Mouse (Mus musculus) heart, embryonic 15.5 days (tissue): ENCODE measurements around the gene 1700023F06Rik. TPM values are rescaled to one million over a fixed set of nuclear protein-coding genes. Genes with fewer than 3 reads are reported as not detected.

Experiments
- ATAC-seq: fragments of 200-750 bp; cut with Nextera tagmentation; replicated peaks from 2 replicates; pipeline ENCODE4 v1.8.0; 2017; ENCODE audit warnings: low read depth, moderate TSS enrichment; ENCODE audit not compliant: insufficient number of reproducible peaks, insufficient read depth, low FRiP score
- H3K27ac ChIP-seq: fragments of 300-500 bp; sonication (generic); 2 replicates; pipeline ENCODE4 v1.5.1; 2015; ENCODE audit warnings: mild to moderate bottlenecking, inconsistent platforms
- H3K27me3 ChIP-seq: fragments of 300-500 bp; sonication (generic); 2 replicates; pipeline ENCODE4 v1.6.1; 2015; ENCODE audit warnings: inconsistent platforms
- H3K36me3 ChIP-seq: fragments of 300-500 bp; sonication (generic); 2 replicates; pipeline ENCODE4 v1.6.1; 2015; ENCODE audit warnings: mild to moderate bottlenecking, inconsistent platforms
- H3K4me1 ChIP-seq: fragments of 300-500 bp; sonication (generic); replicated peaks from 2 replicates; pipeline ENCODE4 v1.6.1; 2015; ENCODE audit warnings: inconsistent platforms
- H3K4me2 ChIP-seq: fragments of 300-500 bp; sonication (generic); 2 replicates; pipeline ENCODE4 v1.6.1; 2015; ENCODE audit warnings: inconsistent platforms, mild to moderate bottlenecking, moderate library complexity
- H3K4me3 ChIP-seq: fragments of 300-500 bp; sonication (generic); 2 replicates; pipeline ENCODE4 v1.5.1; 2015; ENCODE audit warnings: mild to moderate bottlenecking, inconsistent platforms
- H3K9ac ChIP-seq: fragments of 300-500 bp; sonication (generic); 2 replicates; pipeline ENCODE4 v1.6.1; 2015; ENCODE audit warnings: mild to moderate bottlenecking, inconsistent platforms
- H3K9me3 ChIP-seq: fragments of 300-500 bp; sonication (generic); replicated peaks from 2 replicates; pipeline ENCODE4 v1.6.1; 2016; ENCODE audit warnings: inconsistent platforms
- WGBS: fragments of 180-500 bp; shearing (Covaris S2); methylation state at CpG from one replicate; pipeline ENCODE4 v1.1.7; 2015; ENCODE audit warnings: mixed read lengths; 5-methylcytosine and 5-hydroxymethylcytosine counted together
- polyA plus RNA-seq: library from polyadenylated mRNA; unstranded; fragments of >200 nt; fragmentation: Nextera tagmentation; extraction: Ambion mirVana; gene quantifications from 2 replicates; pipeline ENCODE4 v1.2.1, GENCODE M21; 2015

The 1700023F06Rik gene
- polyA plus RNA-seq, 1 experiment from 2014 or later, result 0.18 TPM

- no peak overlapping the region for H3K4me2 ChIP-seq
- H3K27me3 ChIP-seq, result no peaks in the 10 kb centered on the region
- H3K4me3 ChIP-seq, result no peak overlapping the region
- 25% methylated on average over 7 of the region's 7 CpGs for WGBS
- H3K36me3 ChIP-seq, result peaks cover 25% of the 10 kb centered on the region
- no peak overlapping the region for H3K9ac ChIP-seq
- H3K9me3 ChIP-seq, result no peaks in the 10 kb centered on the region
- ATAC-seq, result peak; percentile 25; the same call in 1 of the 2 replicates
- peaks cover 34% of the 10 kb centered on the region for H3K4me1 ChIP-seq
- peak overlapping the region; percentile 26 for H3K27ac ChIP-seq
Measured at GRCm38 (mm10) chr11:103240740-103241139, 32.4 kb upstream of the 1700023F06Rik start.

GRCm38 (mm10) chr11:103237757-103238156, 29.4 kb upstream of the 1700023F06Rik start:
- 66% methylated on average over 9 of the region's 9 CpGs for WGBS
- no peak for ATAC-seq
- peaks cover 18% of the 10 kb centered on the region for H3K4me1 ChIP-seq

GRCm38 (mm10) chr11:103236903-103237302, 28.5 kb upstream of the 1700023F06Rik start:
- Histone ChIP-seq H3K4me2 (no peak overlapping the region), H3K27ac (no peak overlapping the region; the same call in 1 of the 2 replicates), H3K4me1 (peaks cover 18% of the 10 kb centered on the region), H3K9me3 (no peaks in the 10 kb centered on the region), H3K9ac (no peak overlapping the region), H3K4me3 (no peak overlapping the region), H3K36me3 (peaks cover 25% of the 10 kb centered on the region), H3K27me3 (no peaks in the 10 kb centered on the region)
- WGBS, result 60% methylated on average over 10 of the region's 10 CpGs
- no peak; the same call in 1 of the 2 replicates for ATAC-seq

More at GRCm38 (mm10) chr11:103237757-103238156, 29.4 kb upstream of the 1700023F06Rik start:
- Histone ChIP-seq H3K36me3 (peaks cover 25% of the 10 kb centered on the region), H3K4me3 (no peak overlapping the region), H3K9ac (no peak overlapping the region), H3K4me2 (no peak overlapping the region), H3K9me3 (no peaks in the 10 kb centered on the region), H3K27me3 (no peaks in the 10 kb centered on the region), H3K27ac (no peak overlapping the region)

- peaks cover 17% of the 10 kb centered on the region for H3K4me1 ChIP-seq
- no peaks in the 10 kb centered on the region for H3K27me3 ChIP-seq
- peaks cover 25% of the 10 kb centered on the region for H3K36me3 ChIP-seq
- ATAC-seq, result no peak
- no peaks in the 10 kb centered on the region for H3K9me3 ChIP-seq
- WGBS, result 81% methylated on average over 6 of the region's 6 CpGs
- H3K4me3 ChIP-seq, result no peak overlapping the region
- peak overlapping the region; percentile 5; the same call in 1 of the 2 replicates for H3K27ac ChIP-seq
- H3K4me2 ChIP-seq, result no peak overlapping the region
- no peak overlapping the region for H3K9ac ChIP-seq
Measured at GRCm38 (mm10) chr11:103236431-103236830, 28.1 kb upstream of the 1700023F06Rik start.

- Histone ChIP-seq H3K9me3 (no peaks in the 10 kb centered on the region), H3K36me3 (peaks cover 30% of the 10 kb centered on the region), H3K27me3 (no peaks in the 10 kb centered on the region), H3K4me2 (no peak overlapping the region), H3K9ac (no peak overlapping the region), H3K4me1 (peaks cover 9% of the 10 kb centered on the region), H3K4me3 (no peak overlapping the region), H3K27ac (0 out of 2 replicates have a peak overlapping the region, but pooled peaks have one; percentile 5)
- 55% methylated on average over 11 of the region's 11 CpGs for WGBS
- ATAC-seq, result no peak
Measured at GRCm38 (mm10) chr11:103235702-103236101, 27.3 kb upstream of the 1700023F06Rik start.

GRCm38 (mm10) chr11:103234447-103234846, 26.1 kb upstream of the 1700023F06Rik start:
- no peak for ATAC-seq
- Histone ChIP-seq H3K4me3 (no peak overlapping the region), H3K9ac (no peak overlapping the region), H3K27ac (no peak overlapping the region), H3K27me3 (no peaks in the 10 kb centered on the region), H3K36me3 (peaks cover 37% of the 10 kb centered on the region), H3K9me3 (no peaks in the 10 kb centered on the region), H3K4me2 (no peak overlapping the region), H3K4me1 (no peaks in the 10 kb centered on the region; the same call in 1 of the 2 replicates)
- 76% methylated on average over 1 of the region's 1 CpGs for WGBS

- H3K9ac ChIP-seq, result no peak overlapping the region
- no peak for ATAC-seq
- no peaks in the 10 kb centered on the region; the same call in 1 of the 2 replicates for H3K4me1 ChIP-seq
- H3K36me3 ChIP-seq, result peaks cover 37% of the 10 kb centered on the region
- 29% methylated on average over 7 of the region's 7 CpGs for WGBS
- no peaks in the 10 kb centered on the region for H3K9me3 ChIP-seq
- H3K27me3 ChIP-seq, result no peaks in the 10 kb centered on the region
- no peak overlapping the region for H3K4me2 ChIP-seq
- H3K4me3 ChIP-seq, result no peak overlapping the region
- H3K27ac ChIP-seq, result no peak overlapping the region
Measured at GRCm38 (mm10) chr11:103232966-103233365, 24.6 kb upstream of the 1700023F06Rik start.

GRCm38 (mm10) chr11:103231367-103231766, 23.0 kb upstream of the 1700023F06Rik start:
- Histone ChIP-seq H3K4me2 (no peak overlapping the region), H3K9me3 (no peaks in the 10 kb centered on the region), H3K9ac (no peak overlapping the region), H3K27ac (no peak overlapping the region), H3K4me1 (no peaks in the 10 kb centered on the region; the same call in 1 of the 2 replicates), H3K27me3 (no peaks in the 10 kb centered on the region), H3K4me3 (no peak overlapping the region), H3K36me3 (peaks cover 31% of the 10 kb centered on the region)
- WGBS, result 92% methylated on average over 7 of the region's 7 CpGs
- ATAC-seq, result no peak

- H3K4me1 ChIP-seq, result no peaks in the 10 kb centered on the region
- no peak overlapping the region for H3K9ac ChIP-seq
- ATAC-seq, result no peak
Measured at GRCm38 (mm10) chr11:103230626-103231025, 22.3 kb upstream of the 1700023F06Rik start.

GRCm38 (mm10) chr11:103229608-103230007, 21.2 kb upstream of the 1700023F06Rik start:
- 89% methylated on average over 2 of the region's 2 CpGs for WGBS
- H3K4me3 ChIP-seq, result no peak overlapping the region
- no peak for ATAC-seq
- H3K9ac ChIP-seq, result no peak overlapping the region
- no peak overlapping the region for H3K4me2 ChIP-seq
- H3K9me3 ChIP-seq, result no peaks in the 10 kb centered on the region
- H3K27me3 ChIP-seq, result no peaks in the 10 kb centered on the region
- peaks cover 39% of the 10 kb centered on the region for H3K36me3 ChIP-seq
- no peak overlapping the region for H3K27ac ChIP-seq
- no peaks in the 10 kb centered on the region for H3K4me1 ChIP-seq

More at GRCm38 (mm10) chr11:103230626-103231025, 22.3 kb upstream of the 1700023F06Rik start:
- no peaks in the 10 kb centered on the region for H3K9me3 ChIP-seq
- no peak overlapping the region for H3K4me2 ChIP-seq
- WGBS, result 78% methylated on average over 19 of the region's 19 CpGs
- no peaks in the 10 kb centered on the region for H3K27me3 ChIP-seq
- peaks cover 35% of the 10 kb centered on the region for H3K36me3 ChIP-seq
- no peak overlapping the region for H3K27ac ChIP-seq
- H3K4me3 ChIP-seq, result no peak overlapping the region

GRCm38 (mm10) chr11:103223951-103224456, 15.6 kb upstream of the 1700023F06Rik start:
- Histone ChIP-seq H3K36me3 (peaks cover 34% of the 10 kb centered on the region), H3K9me3 (no peaks in the 10 kb centered on the region), H3K9ac (no peak overlapping the region), H3K27ac (no peak overlapping the region), H3K4me2 (no peak overlapping the region), H3K27me3 (no peaks in the 10 kb centered on the region), H3K4me3 (no peak overlapping the region), H3K4me1 (0 out of 2 replicates have a peak, but pooled peaks cover 5% of the 10 kb centered on the region)
- ATAC-seq, result no peak
- 63% methylated on average over 18 of the region's 18 CpGs for WGBS

- peaks cover 7% of the 10 kb centered on the region for H3K4me1 ChIP-seq
- WGBS, result 80% methylated on average over 10 of the region's 10 CpGs
- ATAC-seq, result no peak
- no peaks in the 10 kb centered on the region for H3K27me3 ChIP-seq
- no peak overlapping the region for H3K4me2 ChIP-seq
- H3K27ac ChIP-seq, result no peak overlapping the region
- no peak overlapping the region for H3K9ac ChIP-seq
- H3K9me3 ChIP-seq, result no peaks in the 10 kb centered on the region
- H3K36me3 ChIP-seq, result peaks cover 29% of the 10 kb centered on the region; the same call in 1 of the 2 replicates
- no peak overlapping the region for H3K4me3 ChIP-seq
Measured at GRCm38 (mm10) chr11:103223444-103223843, 15.1 kb upstream of the 1700023F06Rik start.
